Comparison of ENCODE assay signal across 8 mouse cellular contexts in genomic region chr17:27032869-27033268, GRCm38 (mm10). TPM values are rescaled to one million over a fixed set of nuclear protein-coding genes. Genes with fewer than 3 reads are reported as not detected.
DNase-seq lines count a peak whose midpoint lies in the region; ATAC-seq and TF ChIP-seq lines count a peak whose summit lies in the region.

No protein-coding gene starts in this region.

- no peak for TF ChIP-seq POLR2A in brain, embryonic 14.5 days (IDR thresholded peaks at IDR 0.05; ENCODE audit: borderline replicate concordance, extremely low read depth, insufficient read depth, insufficient read length, poor library complexity, severe bottlenecking)

- H3K4me1 ChIP-seq in forebrain, embryonic 10.5 days, result peaks cover 42% of the 10 kb centered on the region
- 0 out of 2 replicates have a peak, but pooled peaks cover 7% of the 10 kb centered on the region for H3K4me1 ChIP-seq in heart, postnatal 0 days (ENCODE audit: control insufficient read depth, insufficient read depth)
- H3K4me1 ChIP-seq in lung, embryonic 14.5 days (ENCODE audit: insufficient read depth), result 0 out of 2 replicates have a peak, but pooled peaks cover under 1% of the 10 kb centered on the region

- DNase-seq in ES-CJ7 (ENCODE audit: low read depth, low spot score), result peak; percentile 96
- DNase-seq in brain, embryonic 14.5 days (ENCODE audit: low read depth), result peak; percentile 80
- DNase-seq in forebrain, embryonic 10.5 days (ENCODE audit: extremely low spot score, low spot score), result peak; percentile 84
- DNase-seq in heart, postnatal 0 days (ENCODE audit: low spot score), result peak; percentile 30
- peak; percentile 77 to 89 for DNase-seq in kidney, postnatal 25 days
- peak; percentile 94 for DNase-seq in lung, embryonic 14.5 days
- peak; percentile 74 for DNase-seq in ovary, postnatal 36 days (ENCODE audit: low spot score)
- peak; percentile 81 for DNase-seq in thymus, postnatal 25 days

- 3% methylated on average over 14 of the region's 14 CpGs for WGBS in forebrain, embryonic 10.5 days
- WGBS in heart, postnatal 0 days, result 2% methylated on average over 14 of the region's 14 CpGs
- 2% methylated on average over 14 of the region's 14 CpGs for WGBS in lung, embryonic 14.5 days

- peak; percentile 97 for TF ChIP-seq CTCF in brain, embryonic 14.5 days (IDR thresholded peaks at IDR 0.05; ENCODE audit: borderline replicate concordance, extremely low read depth, insufficient read depth, insufficient read length)
- peak; percentile 91 for TF ChIP-seq CTCF in heart, postnatal 0 days (IDR thresholded peaks at IDR 0.05; ENCODE audit: low read depth)
- peak; percentile 97 for TF ChIP-seq CTCF in lung, embryonic 14.5 days (IDR thresholded peaks at IDR 0.05; ENCODE audit: low read depth)

- no peak overlapping the region for H3K9ac ChIP-seq in heart, postnatal 0 days (replicated peaks; ENCODE audit: low read depth, low read length)
- H3K9ac ChIP-seq in lung, embryonic 14.5 days, result no peak overlapping the region

- peak; percentile 56 for ATAC-seq in heart, postnatal 0 days (ENCODE audit: insufficient read depth, low read depth)
- ATAC-seq in lung, embryonic 14.5 days (ENCODE audit: insufficient read depth), result peak; percentile 68

- peaks cover 4% of the 10 kb centered on the region; the same call in 1 of the 2 replicates for H3K27me3 ChIP-seq in forebrain, embryonic 10.5 days (ENCODE audit: poor library complexity, severe bottlenecking)
- no peaks in the 10 kb centered on the region for H3K27me3 ChIP-seq in heart, postnatal 0 days (ENCODE audit: control insufficient read depth, insufficient read depth, low read length)
- no peaks in the 10 kb centered on the region for H3K27me3 ChIP-seq in lung, embryonic 14.5 days (ENCODE audit: insufficient read depth, low read length)

- H3K4me2 ChIP-seq in heart, postnatal 0 days (ENCODE audit: low read depth, low read length), result peak overlapping the region; percentile 57
- H3K4me2 ChIP-seq in lung, embryonic 14.5 days, result peak overlapping the region; percentile 43; the same call in 1 of the 2 replicates

- H3K36me3 ChIP-seq in forebrain, embryonic 10.5 days (replicated peaks), result no peaks in the 10 kb centered on the region
- no peaks in the 10 kb centered on the region for H3K36me3 ChIP-seq in heart, postnatal 0 days (replicated peaks; ENCODE audit: control insufficient read depth, insufficient read depth, low read length)
- H3K36me3 ChIP-seq in lung, embryonic 14.5 days (ENCODE audit: insufficient read depth), result no peaks in the 10 kb centered on the region

- H3K27ac ChIP-seq in forebrain, embryonic 10.5 days, result 0 out of 2 replicates have a peak overlapping the region, but pooled peaks have one; percentile 58
- H3K27ac ChIP-seq in heart, postnatal 0 days (ENCODE audit: low read depth), result no peak overlapping the region
- H3K27ac ChIP-seq in lung, embryonic 14.5 days (ENCODE audit: low read depth), result no peak overlapping the region

- no peak for TF ChIP-seq EP300 in heart, postnatal 0 days (IDR thresholded peaks at IDR 0.05; ENCODE audit: low read depth)

- H3K9me3 ChIP-seq in forebrain, embryonic 10.5 days, result no peaks in the 10 kb centered on the region
- H3K9me3 ChIP-seq in heart, postnatal 0 days (replicated peaks; ENCODE audit: control insufficient read depth, low read length), result no peaks in the 10 kb centered on the region
- no peaks in the 10 kb centered on the region for H3K9me3 ChIP-seq in lung, embryonic 14.5 days (ENCODE audit: low read depth, low read length)

- peak overlapping the region; percentile 22; the same call in 1 of the 2 replicates for H3K4me3 ChIP-seq in forebrain, embryonic 10.5 days
- H3K4me3 ChIP-seq in heart, postnatal 0 days (ENCODE audit: low read depth, low read length), result peak overlapping the region; percentile 31
- H3K4me3 ChIP-seq in lung, embryonic 14.5 days (ENCODE audit: low read depth, low read length), result no peak overlapping the region

RNA-seq across cellular contexts. Expression of gene Bak1, which starts 4.1 kb away (rescaled TPM):
- 31.0 and 35.1 TPM in 2 replicates for polyA plus RNA-seq in brain, embryonic 14.5 days (2012; rRNA removed)
- polyA plus RNA-seq in forebrain, embryonic 10.5 days (2016; fragmentation: Nextera tagmentation; extraction: Ambion mirVana), result 3.1 and 3.4 TPM in 2 replicates
- 77.6 and 82.4 TPM in 2 replicates for total RNA-seq in heart, postnatal 0 days (2014; rRNA removed; ENCODE audit: low replicate concordance)
- polyA plus RNA-seq in heart, postnatal 0 days (2015; fragmentation: Nextera tagmentation; extraction: Ambion mirVana), result 4.2 and 4.5 TPM in 2 replicates
- 12.0 and 13.8 TPM in 2 replicates for polyA plus RNA-seq in lung, embryonic 14.5 days (2014; fragmentation: Nextera tagmentation; extraction: Ambion mirVana)

RNA-seq across cellular contexts. Expression of gene Itpr3, which starts 24.2 kb away (rescaled TPM):
- polyA plus RNA-seq in brain, embryonic 14.5 days (2012; rRNA removed), result 1.4 and 3.4 TPM in 2 replicates
- polyA plus RNA-seq in forebrain, embryonic 10.5 days (2016; fragmentation: Nextera tagmentation; extraction: Ambion mirVana), result 1.6 TPM in 2 replicates
- total RNA-seq in heart, postnatal 0 days (2014; rRNA removed; ENCODE audit: low replicate concordance), result 6.9 and 7.0 TPM in 2 replicates
- polyA plus RNA-seq in heart, postnatal 0 days (2015; fragmentation: Nextera tagmentation; extraction: Ambion mirVana), result 0.75 and 0.89 TPM in 2 replicates
- 5.1 and 5.8 TPM in 2 replicates for polyA plus RNA-seq in lung, embryonic 14.5 days (2014; fragmentation: Nextera tagmentation; extraction: Ambion mirVana)

RNA-seq across cellular contexts. Expression of gene Zbtb9, which starts 59.9 kb away (rescaled TPM):
- polyA plus RNA-seq in brain, embryonic 14.5 days (2012; rRNA removed), result 22.9 and 25.1 TPM in 2 replicates
- polyA plus RNA-seq in forebrain, embryonic 10.5 days (2016; fragmentation: Nextera tagmentation; extraction: Ambion mirVana), result 17.5 and 20.1 TPM in 2 replicates
- 4.0 and 10.9 TPM in 2 replicates for total RNA-seq in heart, postnatal 0 days (2014; rRNA removed; ENCODE audit: low replicate concordance)
- 5.0 and 5.4 TPM in 2 replicates for polyA plus RNA-seq in heart, postnatal 0 days (2015; fragmentation: Nextera tagmentation; extraction: Ambion mirVana)
- polyA plus RNA-seq in lung, embryonic 14.5 days (2014; fragmentation: Nextera tagmentation; extraction: Ambion mirVana), result 13.3 TPM in 2 replicates

Comparison
In these comparisons a context has a peak if more than half of its experiments do, and no peak if none do; other contexts are left out.
1. DNase-seq: peak in every context shown above with its lines; median percentile 96 in ES-CJ7; 94 in lung, embryonic 14.5 days; 84 in forebrain, embryonic 10.5 days; 83 in kidney, postnatal 25 days; 81 in thymus, postnatal 25 days; 80 in brain, embryonic 14.5 days; 74 in ovary, postnatal 36 days; 30 in heart, postnatal 0 days.